In genomic region chr11:47379630-47379958, GRCm38 (mm10) we compare ENCODE assay signal across 8 mouse cellular contexts.
DNase-seq lines count a peak whose midpoint lies in the region; ATAC-seq and TF ChIP-seq lines count a peak whose summit lies in the region.

No protein-coding gene starts in this region.

- H3K4me3 ChIP-seq in heart, adult 2 months = peak overlapping the region; percentile 56
- H3K4me3 ChIP-seq in neural tube, embryonic 11.5 days (ENCODE audit: low read depth, low read length) = no peak overlapping the region
- H3K4me3 ChIP-seq in liver, embryonic 15.5 days (replicated peaks) = no peak overlapping the region

- H3K4me2 ChIP-seq in neural tube, embryonic 11.5 days (ENCODE audit: low read depth) = peak overlapping the region; percentile 40
- peak overlapping the region; percentile 48; the same call in 1 of the 2 replicates for H3K4me2 ChIP-seq in liver, embryonic 15.5 days

- no peaks in the 10 kb centered on the region for H3K79me2 ChIP-seq in heart, adult 2 months (replicated peaks; ENCODE audit: control insufficient read depth, insufficient read depth, low read length)

- intact Hi-C loops in heart, adult 2 months (cut with DNase I) = loop anchor here (5.0 kb wide), 1 partner anchor 127 kb away; no protein-coding TSS in a partner anchor
- intact Hi-C loops in heart, postnatal 10 days (cut with DNase I) = loop anchor here (5.0 kb wide), 1 partner anchor 127 kb away; no protein-coding TSS in a partner anchor

- no peak for TF ChIP-seq POLR2A in heart, adult 2 months (IDR thresholded peaks at IDR 0.05; ENCODE audit: insufficient read depth, low read depth, low read length)

- WGBS in heart, adult 2 months = 20% methylated on average over 4 of the region's 4 CpGs
- WGBS in neural tube, embryonic 11.5 days = 38% methylated on average over 4 of the region's 4 CpGs
- 27% methylated on average over 4 of the region's 4 CpGs for WGBS in liver, embryonic 15.5 days (ENCODE audit: insufficient replicate concordance)

- peaks cover 3% of the 10 kb centered on the region for H3K4me1 ChIP-seq in heart, adult 2 months (ENCODE audit: control insufficient read depth, insufficient read depth, low read length)
- H3K4me1 ChIP-seq in neural tube, embryonic 11.5 days (ENCODE audit: control insufficient read depth, insufficient read depth, low read length) = no peaks in the 10 kb centered on the region
- H3K4me1 ChIP-seq in liver, embryonic 15.5 days (replicated peaks) = no peaks in the 10 kb centered on the region

- no peak for DNase-seq in heart, adult 2 months
- no peak for DNase-seq in heart, postnatal 10 days
- no peak for DNase-seq in neural tube, embryonic 11.5 days (ENCODE audit: low spot score)
- no peak for DNase-seq in neural tube, embryonic 10.5 days (ENCODE audit: extremely low spot score, low spot score)
- no peak for DNase-seq in urinary bladder, adult 18-20 months (ENCODE audit: low spot score in 2 of 2)
- no peak for DNase-seq in cerebellum, adult 9-10 months
- no peak for DNase-seq in left cerebral cortex, adult 9 months (ENCODE audit: low spot score in 2 of 2)

- TF ChIP-seq EP300 in heart, adult 2 months (IDR thresholded peaks at IDR 0.05; ENCODE audit: insufficient read depth, low read depth, low read length) = no peak

- TF ChIP-seq CTCF in heart, adult 2 months (IDR thresholded peaks at IDR 0.05) = no peak

- H3K9me3 ChIP-seq in neural tube, embryonic 11.5 days (ENCODE audit: control insufficient read depth, low read length) = no peaks in the 10 kb centered on the region
- no peaks in the 10 kb centered on the region for H3K9me3 ChIP-seq in liver, embryonic 15.5 days (replicated peaks)

- peak overlapping the region; percentile 79 for H3K9ac ChIP-seq in heart, adult 2 months (ENCODE audit: low read depth, low read length)
- no peak overlapping the region for H3K9ac ChIP-seq in neural tube, embryonic 11.5 days (ENCODE audit: low read length)
- no peak overlapping the region for H3K9ac ChIP-seq in liver, embryonic 15.5 days

- peak overlapping the region; percentile 86 for H3K27ac ChIP-seq in heart, adult 2 months
- peak overlapping the region; percentile 58; the same call in 1 of the 2 replicates for H3K27ac ChIP-seq in neural tube, embryonic 11.5 days (ENCODE audit: low read depth, low read length)
- H3K27ac ChIP-seq in liver, embryonic 15.5 days (replicated peaks) = no peak overlapping the region

- H3K27me3 ChIP-seq in heart, adult 2 months (ENCODE audit: control insufficient read depth, insufficient read depth, low read length) = no peaks in the 10 kb centered on the region
- H3K27me3 ChIP-seq in neural tube, embryonic 11.5 days (ENCODE audit: control insufficient read depth, insufficient read depth, low read length) = no peaks in the 10 kb centered on the region
- H3K27me3 ChIP-seq in liver, embryonic 15.5 days = 0 out of 2 replicates have a peak, but pooled peaks cover 2% of the 10 kb centered on the region

- no peak for ATAC-seq in neural tube, embryonic 11.5 days (ENCODE audit: insufficient read depth, low FRiP score, low TSS enrichment)
- ATAC-seq in liver, embryonic 15.5 days (ENCODE audit: insufficient read depth) = no peak

- peaks cover 4% of the 10 kb centered on the region for H3K36me3 ChIP-seq in heart, adult 2 months (ENCODE audit: control insufficient read depth, insufficient read depth, low read length)
- H3K36me3 ChIP-seq in neural tube, embryonic 11.5 days (ENCODE audit: control insufficient read depth, insufficient read depth, low read length) = no peaks in the 10 kb centered on the region
- no peaks in the 10 kb centered on the region for H3K36me3 ChIP-seq in liver, embryonic 15.5 days (replicated peaks)
